Mouse (Mus musculus): Measurements from ENCODE around the gene Tamm41. TPM values are rescaled to one million over a fixed set of nuclear protein-coding genes. Genes with fewer than 3 reads are reported as not detected.

Gene Tamm41
- polyA plus RNA-seq, 1 experiment from 2014 or later = 56.5 TPM

- Histone ChIP-seq H3K27ac (ENCODE audit: low read length) (no peak overlapping the region), H3K4me2 (replicated peaks; ENCODE audit: low read depth, low read length) (no peak overlapping the region), H3K27me3 (ENCODE audit: control insufficient read depth, insufficient read depth, low read length) (no peaks in the 10 kb centered on the region), H3K9ac (replicated peaks; ENCODE audit: low read depth, low read length) (no peak overlapping the region), H3K36me3 (ENCODE audit: control insufficient read depth, insufficient read depth, low read length) (no peaks in the 10 kb centered on the region), H3K4me3 (ENCODE audit: low read depth, low read length) (no peak overlapping the region), H3K4me1 (ENCODE audit: control insufficient read depth, insufficient read depth, low read length) (no peaks in the 10 kb centered on the region), H3K9me3 (ENCODE audit: control insufficient read depth, low read depth, low read length) (no peaks in the 10 kb centered on the region)
- ATAC-seq (ENCODE audit: insufficient number of reproducible peaks, insufficient read depth, low FRiP score, low read depth) = no peak
- 66% methylated on average over 10 of the region's 10 CpGs for WGBS
Measured at GRCm38 (mm10) chr6:114958249-114959011, 79.2 kb downstream of the Tamm41 start.

DNA sequence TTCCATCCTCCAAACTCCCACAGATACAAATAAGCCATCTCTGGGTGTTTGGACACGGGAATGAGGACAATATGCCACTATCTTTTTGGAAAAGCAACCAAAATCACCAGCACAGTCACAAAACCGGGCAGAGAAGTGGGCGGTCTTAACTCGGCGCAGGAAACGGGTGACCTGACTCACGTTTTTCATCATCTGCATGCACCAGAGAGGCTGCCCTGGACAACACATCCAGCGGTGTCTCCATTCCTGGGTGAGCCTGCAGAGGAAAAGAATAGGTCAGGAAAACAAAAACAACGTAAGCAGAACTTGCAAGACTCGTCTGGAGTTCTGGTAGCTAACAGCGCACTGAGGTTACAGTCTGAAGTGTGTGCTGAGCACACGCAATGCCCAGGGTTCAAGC, 79.9 kb downstream of the Tamm41 start:
- H3K9ac ChIP-seq (replicated peaks; ENCODE audit: low read depth, low read length) = no peak overlapping the region
- H3K9me3 ChIP-seq (ENCODE audit: control insufficient read depth, low read depth, low read length) = no peaks in the 10 kb centered on the region
- H3K27me3 ChIP-seq (ENCODE audit: control insufficient read depth, insufficient read depth, low read length) = no peaks in the 10 kb centered on the region
- ATAC-seq (ENCODE audit: insufficient number of reproducible peaks, insufficient read depth, low FRiP score, low read depth) = no peak
- WGBS = 67% methylated on average over 12 of the region's 12 CpGs
- no peaks in the 10 kb centered on the region for H3K4me1 ChIP-seq (ENCODE audit: control insufficient read depth, insufficient read depth, low read length)
- no peak overlapping the region for H3K27ac ChIP-seq (ENCODE audit: low read length)
- no peak overlapping the region for H3K4me2 ChIP-seq (replicated peaks; ENCODE audit: low read depth, low read length)
- H3K36me3 ChIP-seq (ENCODE audit: control insufficient read depth, insufficient read depth, low read length) = no peaks in the 10 kb centered on the region
- H3K4me3 ChIP-seq (ENCODE audit: low read depth, low read length) = no peak overlapping the region

DNA sequence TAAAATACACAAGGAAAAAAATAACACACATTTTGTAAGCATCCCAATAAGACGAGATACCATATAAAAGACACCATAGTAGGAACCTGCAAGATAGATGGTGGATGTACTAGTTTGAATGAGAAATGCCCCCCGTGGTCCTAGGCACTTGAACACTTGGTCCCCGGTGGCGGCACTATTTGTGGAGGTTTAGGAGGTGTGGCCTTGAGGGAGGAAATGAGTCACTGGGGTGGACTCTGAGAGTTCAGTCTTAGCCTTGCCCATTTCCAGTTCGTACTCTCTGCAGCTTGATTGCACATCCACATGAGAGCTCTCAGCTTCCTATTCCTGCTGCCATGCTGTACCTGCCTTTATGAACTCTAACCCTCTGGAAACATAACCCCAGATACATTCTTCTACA, 83.2 kb downstream of the Tamm41 start:
- H3K9me3 ChIP-seq (ENCODE audit: control insufficient read depth, low read depth, low read length) = no peaks in the 10 kb centered on the region
- no peak overlapping the region for H3K4me3 ChIP-seq (ENCODE audit: low read depth, low read length)
- ATAC-seq (ENCODE audit: insufficient number of reproducible peaks, insufficient read depth, low FRiP score, low read depth) = no peak
- H3K27ac ChIP-seq (ENCODE audit: low read length) = no peak overlapping the region
- H3K9ac ChIP-seq (replicated peaks; ENCODE audit: low read depth, low read length) = no peak overlapping the region
- H3K4me2 ChIP-seq (replicated peaks; ENCODE audit: low read depth, low read length) = no peak overlapping the region
- H3K27me3 ChIP-seq (ENCODE audit: control insufficient read depth, insufficient read depth, low read length) = no peaks in the 10 kb centered on the region
- H3K36me3 ChIP-seq (ENCODE audit: control insufficient read depth, insufficient read depth, low read length) = no peaks in the 10 kb centered on the region
- H3K4me1 ChIP-seq (ENCODE audit: control insufficient read depth, insufficient read depth, low read length) = no peaks in the 10 kb centered on the region
- 82% methylated on average over 5 of the region's 5 CpGs for WGBS

Other genes with a start within 250 kb of the Tamm41 start
- gene Vgll4, start 67.9 kb downstream of the Tamm41 start, polyA plus RNA-seq (2014; fragmentation: Nextera tagmentation; extraction: Ambion mirVana) = 82.0 and 84.9 TPM in 2 replicates
- 4.7 and 5.0 TPM in 2 replicates for gene Syn2, start 97.0 kb upstream of the Tamm41 start, polyA plus RNA-seq (2014; fragmentation: Nextera tagmentation; extraction: Ambion mirVana)
- gene Gm17482, start 189.5 kb upstream of the Tamm41 start, polyA plus RNA-seq (2014; fragmentation: Nextera tagmentation; extraction: Ambion mirVana) = not detected in 2 replicates
- gene Timp4, start 214.3 kb upstream of the Tamm41 start, polyA plus RNA-seq (2014; fragmentation: Nextera tagmentation; extraction: Ambion mirVana) = 0.85 and 0.90 TPM in 2 replicates